Mouse (Mus musculus): ENCODE data around the gene Macc1.

Gene Macc1

GRCm38 (mm10) chr12:119313970-119314369 lies at the start of gene Macc1:
TSS of gene Macc1 (plus strand) at chr12:119314270.
- TF ChIP-seq GATA4 (IDR thresholded peaks at IDR 0.05; ENCODE audit: insufficient replicate concordance, low read length) = no peak

DNA sequence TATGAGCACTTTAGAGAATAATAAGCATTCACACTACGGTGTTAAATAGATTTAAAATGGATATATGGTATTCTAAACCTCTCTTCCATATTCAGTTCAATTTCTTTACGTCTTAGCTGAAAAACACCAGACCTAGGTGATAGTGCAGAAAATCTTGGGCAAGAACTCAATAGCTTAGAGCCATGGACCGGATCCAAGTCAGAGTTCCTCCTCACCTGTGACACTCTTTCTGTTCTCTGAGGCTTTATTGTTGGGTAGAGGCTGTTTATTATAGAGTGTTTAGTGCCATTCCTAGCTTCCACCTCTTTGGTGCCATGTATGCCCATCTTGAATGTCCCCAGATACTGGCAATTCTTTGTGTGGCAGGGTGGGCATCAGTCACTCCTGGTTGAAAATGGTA lies 49.6 kb upstream of the Macc1 start:
- no peak for TF ChIP-seq GATA4 (IDR thresholded peaks at IDR 0.05; ENCODE audit: insufficient replicate concordance, low read length)

- no peak for TF ChIP-seq GATA4 (IDR thresholded peaks at IDR 0.05; ENCODE audit: insufficient replicate concordance, low read length)
Measured at GRCm38 (mm10) chr12:119268723-119269122, 45.3 kb upstream of the Macc1 start.

DNA sequence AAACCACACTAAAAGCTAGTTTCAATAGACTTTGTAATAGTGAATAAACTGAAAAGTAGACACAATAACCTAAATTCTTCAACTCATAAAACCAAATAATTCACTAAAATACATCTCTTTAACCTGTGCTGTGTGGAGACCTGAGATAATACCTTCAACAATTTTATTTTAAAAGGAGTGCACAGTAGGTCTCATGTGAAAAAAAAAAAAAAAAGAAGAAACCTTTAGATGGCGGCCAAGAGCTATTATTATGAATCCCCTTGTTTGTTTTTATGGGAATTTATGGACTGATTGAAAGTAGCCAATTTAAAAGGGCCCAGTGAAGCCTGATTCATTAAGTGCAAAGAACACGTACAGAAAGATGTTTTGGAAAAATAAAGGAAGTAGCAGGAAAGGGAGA lies 44.0 kb upstream of the Macc1 start:
- no peak for TF ChIP-seq GATA4 (IDR thresholded peaks at IDR 0.05; ENCODE audit: insufficient replicate concordance, low read length)

GRCm38 (mm10) chr12:119271964-119272363 lies 42.1 kb upstream of the Macc1 start:
- TF ChIP-seq GATA4 (IDR thresholded peaks at IDR 0.05; ENCODE audit: insufficient replicate concordance, low read length) = no peak

DNA sequence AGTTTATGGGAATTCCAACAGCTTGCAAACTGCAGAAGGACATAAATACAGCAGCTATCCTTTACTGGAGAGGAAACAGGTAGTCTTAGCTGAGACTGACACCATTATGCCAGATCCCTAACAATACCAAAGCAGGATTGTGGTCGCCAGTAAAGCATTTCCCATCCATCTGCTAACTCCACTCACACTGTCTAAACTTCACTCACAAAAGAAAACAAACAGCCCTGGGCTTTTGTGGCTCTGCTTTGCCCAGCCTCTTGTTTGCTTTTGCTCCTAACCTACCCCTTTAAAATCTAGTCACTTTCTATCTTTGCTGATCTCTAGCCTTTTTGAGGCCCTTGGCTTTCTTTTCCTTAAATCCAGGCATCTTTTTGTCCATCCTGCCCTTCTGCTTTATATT lies 40.5 kb upstream of the Macc1 start:
- no peak for TF ChIP-seq GATA4 (IDR thresholded peaks at IDR 0.05; ENCODE audit: insufficient replicate concordance, low read length)

DNA sequence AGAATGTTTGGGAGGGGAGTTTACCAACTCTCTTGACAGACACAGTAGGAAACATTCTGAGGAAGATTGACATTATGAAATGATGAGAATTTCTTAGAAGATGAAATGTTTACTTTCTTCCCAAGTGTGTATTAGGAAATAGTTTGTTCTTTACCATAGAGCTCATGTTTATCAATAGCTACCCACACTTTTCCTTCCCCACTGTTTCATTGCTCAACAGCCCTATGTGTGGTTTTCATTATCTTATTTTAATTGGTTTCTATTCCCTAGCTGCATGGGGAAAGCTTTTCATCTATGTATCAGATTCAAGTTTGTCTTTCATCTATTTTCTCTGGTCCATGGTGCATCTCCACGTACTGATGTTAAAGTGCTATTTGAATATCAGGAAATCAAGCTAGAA lies 37.8 kb upstream of the Macc1 start:
- no peak for TF ChIP-seq GATA4 (IDR thresholded peaks at IDR 0.05; ENCODE audit: insufficient replicate concordance, low read length)

- no peak for TF ChIP-seq GATA4 (IDR thresholded peaks at IDR 0.05; ENCODE audit: insufficient replicate concordance, low read length)
Measured at GRCm38 (mm10) chr12:119291618-119292017, 22.5 kb upstream of the Macc1 start.

- TF ChIP-seq GATA4 (IDR thresholded peaks at IDR 0.05; ENCODE audit: insufficient replicate concordance, low read length) = no peak
Measured at GRCm38 (mm10) chr12:119303618-119304017, 10.5 kb upstream of the Macc1 start.

DNA sequence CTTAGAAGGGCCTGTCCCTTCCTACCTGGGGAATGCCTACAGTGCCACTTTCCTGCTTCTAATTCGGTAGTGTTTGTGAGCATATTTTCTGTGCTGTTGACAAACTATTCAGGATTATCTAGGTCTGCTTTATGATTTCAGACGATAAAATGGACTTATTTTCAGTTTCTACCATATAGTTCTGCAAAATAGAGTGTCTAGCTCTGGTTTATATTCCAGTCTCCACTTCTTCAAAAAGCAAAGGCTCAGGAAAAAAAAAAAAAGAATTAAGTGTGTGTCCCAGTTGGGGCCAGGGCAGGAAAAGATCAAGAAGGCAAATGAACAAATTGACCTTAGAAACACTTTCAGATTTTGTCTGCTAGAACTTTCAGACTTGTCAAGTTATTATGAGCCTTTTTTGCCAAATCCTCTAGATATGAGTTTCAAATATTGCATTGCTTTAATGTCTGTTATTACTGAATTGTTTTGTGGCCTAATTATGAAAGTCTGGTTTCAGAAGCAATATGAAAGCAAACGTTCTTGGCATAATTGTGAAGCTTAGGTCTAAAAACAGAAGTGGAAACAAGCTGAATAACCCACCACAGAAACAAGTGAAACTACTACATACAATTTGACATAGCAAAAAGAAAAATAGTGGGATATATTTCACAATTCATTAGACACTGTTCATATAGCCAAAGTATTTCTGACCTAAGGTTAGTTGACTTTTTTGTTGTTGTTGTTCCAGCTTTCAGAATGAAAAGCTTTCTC lies 881 bp upstream of the Macc1 start:
- TF ChIP-seq GATA4 (IDR thresholded peaks at IDR 0.05; ENCODE audit: insufficient replicate concordance, low read length) = no peak

- no peak for TF ChIP-seq GATA4 (IDR thresholded peaks at IDR 0.05; ENCODE audit: insufficient replicate concordance, low read length)
Measured at GRCm38 (mm10) chr12:119318799-119319198, 4.7 kb downstream of the Macc1 start.

DNA sequence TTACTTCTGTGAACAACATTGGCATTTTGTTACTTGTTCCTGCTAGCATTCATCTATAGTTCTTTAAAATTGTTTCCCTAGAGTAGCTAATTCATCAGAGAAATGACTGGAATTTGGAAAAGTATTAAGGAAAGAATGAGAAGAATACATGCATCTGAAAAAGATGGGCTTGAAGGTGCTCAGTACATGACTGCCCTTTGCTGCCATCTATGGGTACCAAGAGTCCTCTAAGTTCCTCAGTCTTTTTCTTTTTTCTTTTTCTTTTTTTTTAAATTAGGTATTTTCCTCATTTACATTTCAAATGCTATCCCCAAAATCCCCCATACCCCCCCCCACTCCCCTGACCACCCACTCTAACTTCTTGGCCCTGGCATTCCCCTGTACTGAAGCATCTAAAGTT lies 11.3 kb downstream of the Macc1 start:
- TF ChIP-seq GATA4 (IDR thresholded peaks at IDR 0.05; ENCODE audit: insufficient replicate concordance, low read length) = no peak

DNA sequence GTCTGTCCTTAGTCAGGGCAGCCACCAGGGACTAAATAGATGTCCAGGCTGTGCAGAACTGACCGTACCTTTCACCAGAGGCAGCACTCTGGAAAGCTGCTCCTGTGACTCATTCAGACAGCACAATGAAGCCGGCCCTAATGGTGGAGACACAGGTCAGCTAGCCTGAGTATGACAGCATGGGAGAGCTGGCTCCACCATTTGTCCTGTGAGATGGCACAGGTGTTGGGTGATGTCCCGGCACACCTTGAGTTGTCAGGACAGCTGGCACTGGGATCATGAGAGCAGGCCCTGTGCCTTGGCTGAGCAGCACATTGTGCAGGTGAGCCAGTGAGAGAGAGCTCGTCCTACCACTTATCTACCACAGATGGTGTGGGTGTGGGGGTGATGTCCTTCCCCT lies 16.6 kb downstream of the Macc1 start:
- no peak for TF ChIP-seq GATA4 (IDR thresholded peaks at IDR 0.05; ENCODE audit: insufficient replicate concordance, low read length)

- no peak for TF ChIP-seq GATA4 (IDR thresholded peaks at IDR 0.05; ENCODE audit: insufficient replicate concordance, low read length)
Measured at GRCm38 (mm10) chr12:119333376-119333775, 19.3 kb downstream of the Macc1 start.

DNA sequence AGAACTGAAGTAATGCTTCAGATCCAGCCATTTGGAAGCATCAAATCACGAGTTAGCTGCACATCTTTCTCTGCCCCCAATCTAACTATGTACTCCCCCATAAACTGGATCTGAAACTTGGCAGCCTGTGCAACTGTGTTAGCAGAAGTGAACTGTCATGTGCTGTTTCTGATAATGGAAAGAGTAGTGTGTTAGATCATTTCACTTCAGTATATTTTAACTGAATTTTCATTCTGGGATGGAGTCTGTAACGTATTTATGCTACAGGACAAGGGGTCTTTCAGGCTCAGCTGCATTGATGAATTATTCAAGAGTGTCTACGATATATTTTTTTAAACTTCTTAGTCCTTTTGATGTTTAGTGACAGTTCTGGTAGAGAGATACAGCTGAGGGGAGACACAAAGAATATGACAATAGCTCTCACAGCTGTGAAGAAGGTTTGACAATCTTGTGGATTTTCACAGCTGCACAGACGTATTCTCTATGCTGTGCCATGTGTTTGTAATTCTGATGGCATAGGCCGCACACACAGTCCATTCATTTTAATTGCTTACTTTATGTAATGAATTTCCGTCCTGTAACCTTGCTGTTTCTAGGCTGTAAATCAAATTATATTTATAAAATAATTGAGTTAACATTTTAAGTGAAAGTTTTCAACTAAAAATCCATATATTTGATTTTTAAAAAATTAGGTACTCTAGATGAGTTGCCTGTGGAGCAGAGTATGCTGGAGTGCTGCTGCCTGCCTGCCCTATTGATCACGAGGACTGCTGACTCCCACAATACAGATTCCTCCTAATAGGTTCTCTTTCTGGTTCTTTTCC lies 43.6 kb downstream of the Macc1 start:
- TF ChIP-seq GATA4 (IDR thresholded peaks at IDR 0.05; ENCODE audit: insufficient replicate concordance, low read length) = no peak

DNA sequence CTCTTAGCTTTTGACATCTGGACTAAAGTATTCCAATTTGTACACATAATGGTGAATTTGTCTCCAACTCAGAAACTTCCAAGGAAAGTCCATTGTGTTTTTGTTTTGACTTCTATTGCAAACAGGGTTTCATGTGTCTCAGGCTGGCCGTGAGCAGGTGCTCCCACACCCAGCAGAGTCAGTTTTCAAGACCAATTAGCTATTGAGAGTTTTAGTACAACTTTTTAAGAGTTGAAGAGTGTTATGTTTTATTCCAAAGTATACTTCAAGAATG lies 44.1 kb downstream of the Macc1 start:
- TF ChIP-seq GATA4 (IDR thresholded peaks at IDR 0.05; ENCODE audit: insufficient replicate concordance, low read length) = no peak

DNA sequence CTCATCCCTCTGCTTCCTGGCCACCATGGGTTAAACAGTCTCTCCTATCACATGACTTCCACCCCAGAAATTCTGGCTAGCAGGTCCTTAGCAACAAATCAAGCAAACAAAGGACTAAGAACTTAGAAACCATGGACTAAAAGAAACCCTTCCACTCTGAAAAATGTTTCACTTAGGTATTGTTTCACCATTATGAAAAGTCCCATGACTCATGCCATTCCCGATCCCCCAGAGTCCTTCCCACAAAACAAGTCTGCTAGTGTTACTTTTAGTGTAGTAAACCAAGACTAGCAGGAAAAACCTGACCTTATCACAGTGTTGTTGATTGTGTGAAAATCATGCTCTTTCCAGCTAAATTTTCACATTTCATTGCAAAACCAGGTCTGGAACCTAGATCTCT lies 51.0 kb downstream of the Macc1 start:
- TF ChIP-seq GATA4 (IDR thresholded peaks at IDR 0.05; ENCODE audit: insufficient replicate concordance, low read length) = no peak

Data from liver, adult (tissue).